Mouse (Mus musculus): ENCODE data around the gene Cspg5. TPM values are rescaled to one million over a fixed set of nuclear protein-coding genes. Genes with fewer than 3 reads are reported as not detected.

The Cspg5 gene
- polyA plus RNA-seq, 1 experiment from 2014 or later, result 5.4 TPM

DNA sequence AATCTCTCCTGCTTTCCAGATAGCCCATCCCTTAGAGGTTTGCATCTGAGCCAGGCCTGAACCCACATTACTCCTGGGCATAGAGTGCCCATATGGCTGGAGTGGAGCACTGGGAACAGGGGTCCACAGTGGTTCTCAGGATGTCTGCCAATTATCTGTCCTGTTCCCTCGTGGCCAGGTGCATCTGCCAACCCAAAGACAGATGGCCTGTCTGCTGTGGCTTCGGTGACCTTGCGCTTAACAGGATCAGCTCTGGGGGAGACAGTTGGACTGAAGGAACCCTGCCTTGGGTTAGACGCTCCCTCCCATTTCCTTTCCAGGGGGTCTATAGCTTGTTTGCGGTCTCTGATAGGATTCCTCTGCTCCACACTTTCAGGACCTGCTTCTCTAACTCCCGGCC lies 15.1 kb downstream of the Cspg5 start:
- H3K4me2 ChIP-seq (replicated peaks), result no peak overlapping the region
- H3K27me3 ChIP-seq, result no peaks in the 10 kb centered on the region
- no peak overlapping the region for H3K27ac ChIP-seq
- H3K4me3 ChIP-seq, result no peak overlapping the region
- no peaks in the 10 kb centered on the region for H3K9me3 ChIP-seq
- H3K36me3 ChIP-seq, result no peaks in the 10 kb centered on the region
- ATAC-seq (ENCODE audit: insufficient number of reproducible peaks, insufficient read depth, low FRiP score, low TSS enrichment), result no peak
- no peak overlapping the region for H3K9ac ChIP-seq
- WGBS, result 79% methylated on average over 6 of the region's 6 CpGs
- H3K4me1 ChIP-seq, result no peaks in the 10 kb centered on the region

DNA sequence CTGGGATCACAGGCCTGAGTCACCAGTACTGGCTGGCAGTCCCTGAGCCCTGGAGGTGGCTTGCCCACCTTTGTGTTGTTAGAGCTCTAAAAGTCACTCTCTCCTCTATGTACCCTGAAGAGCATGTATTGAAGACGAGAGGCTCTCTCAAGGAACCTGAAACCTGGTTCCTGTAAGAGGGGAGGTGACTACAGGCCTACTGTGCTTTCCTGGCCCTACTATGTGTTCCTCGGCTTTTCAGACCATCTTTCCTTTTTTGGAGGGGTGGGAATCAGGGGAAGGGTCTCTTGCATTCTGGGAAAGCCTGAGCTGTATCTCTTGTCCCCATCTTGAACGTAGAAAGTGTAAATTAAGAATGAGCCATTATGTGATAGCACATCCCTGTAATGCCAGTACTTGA lies 15.5 kb downstream of the Cspg5 start:
- H3K4me3 ChIP-seq, result no peak overlapping the region
- no peak for ATAC-seq (ENCODE audit: insufficient number of reproducible peaks, insufficient read depth, low FRiP score, low TSS enrichment)
- H3K27me3 ChIP-seq, result no peaks in the 10 kb centered on the region
- WGBS, result 84% methylated on average over 3 of the region's 3 CpGs
- no peaks in the 10 kb centered on the region for H3K4me1 ChIP-seq
- H3K9ac ChIP-seq, result no peak overlapping the region
- H3K4me2 ChIP-seq (replicated peaks), result no peak overlapping the region
- no peaks in the 10 kb centered on the region for H3K36me3 ChIP-seq
- no peak overlapping the region for H3K27ac ChIP-seq
- H3K9me3 ChIP-seq, result no peaks in the 10 kb centered on the region

DNA sequence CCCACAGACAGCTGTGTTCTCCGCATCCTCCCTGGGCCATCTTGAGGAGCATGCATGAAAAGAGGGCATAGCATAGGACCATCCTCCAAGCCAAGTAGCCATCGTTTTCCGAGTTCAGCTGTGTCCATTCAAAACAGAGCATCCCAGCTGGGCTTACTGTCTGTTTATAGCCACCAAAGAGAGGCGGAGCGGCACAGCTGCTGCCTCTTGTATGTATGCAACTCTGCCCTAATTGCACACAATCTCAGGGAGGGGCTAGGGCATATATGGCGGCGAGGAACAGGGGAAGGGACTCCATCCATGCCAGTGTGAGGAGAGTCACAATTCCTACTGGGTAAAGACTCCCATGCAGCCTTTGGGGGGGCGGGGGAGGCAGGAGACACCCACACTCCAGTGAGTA lies 19.6 kb downstream of the Cspg5 start:
- Histone ChIP-seq H3K4me3 (no peak overlapping the region), H3K4me2 (replicated peaks) (no peak overlapping the region), H3K4me1 (no peaks in the 10 kb centered on the region), H3K9ac (no peak overlapping the region), H3K27me3 (no peaks in the 10 kb centered on the region), H3K27ac (no peak overlapping the region), H3K36me3 (no peaks in the 10 kb centered on the region), H3K9me3 (no peaks in the 10 kb centered on the region)
- ATAC-seq (ENCODE audit: insufficient number of reproducible peaks, insufficient read depth, low FRiP score, low TSS enrichment), result no peak
- 85% methylated on average over 8 of the region's 8 CpGs for WGBS

DNA sequence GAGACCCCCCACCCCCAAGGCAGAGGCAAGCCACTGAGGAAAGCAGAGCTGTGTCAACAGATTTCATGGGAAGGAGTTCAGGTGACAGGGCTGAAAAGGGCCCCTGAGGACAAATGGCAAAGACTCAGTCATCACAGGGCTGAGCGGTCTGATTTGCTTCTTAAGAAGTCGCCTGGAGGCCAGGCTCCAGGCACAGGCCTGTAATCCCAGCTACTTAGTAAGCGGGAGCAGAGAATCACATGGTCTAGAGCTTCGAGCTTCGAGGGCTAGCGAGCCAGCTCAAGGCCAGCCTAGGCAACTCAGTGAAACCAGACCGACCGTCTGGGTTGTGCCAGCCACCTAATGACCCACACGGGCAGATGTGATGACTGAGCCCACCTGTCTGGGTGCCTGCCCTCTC lies 21.4 kb downstream of the Cspg5 start:
- no peak for ATAC-seq (ENCODE audit: insufficient number of reproducible peaks, insufficient read depth, low FRiP score, low TSS enrichment)
- 78% methylated on average over 9 of the region's 9 CpGs for WGBS
- H3K4me2 ChIP-seq (replicated peaks), result no peak overlapping the region
- no peak overlapping the region for H3K27ac ChIP-seq
- no peak overlapping the region for H3K4me3 ChIP-seq
- H3K9me3 ChIP-seq, result no peaks in the 10 kb centered on the region
- H3K36me3 ChIP-seq, result no peaks in the 10 kb centered on the region
- no peaks in the 10 kb centered on the region for H3K27me3 ChIP-seq
- H3K4me1 ChIP-seq, result no peaks in the 10 kb centered on the region
- H3K9ac ChIP-seq, result no peak overlapping the region

- H3K4me3 ChIP-seq, result no peak overlapping the region
- no peak for ATAC-seq (ENCODE audit: insufficient number of reproducible peaks, insufficient read depth, low FRiP score, low TSS enrichment)
- H3K4me1 ChIP-seq, result no peaks in the 10 kb centered on the region
- no peaks in the 10 kb centered on the region for H3K9me3 ChIP-seq
- no peak overlapping the region for H3K27ac ChIP-seq
- no peaks in the 10 kb centered on the region for H3K36me3 ChIP-seq
- H3K9ac ChIP-seq, result no peak overlapping the region
- no peaks in the 10 kb centered on the region for H3K27me3 ChIP-seq
- WGBS, result 88% methylated on average over 10 of the region's 10 CpGs
- no peak overlapping the region for H3K4me2 ChIP-seq (replicated peaks)
Measured at GRCm38 (mm10) chr9:110268416-110268815, 24.8 kb downstream of the Cspg5 start.

DNA sequence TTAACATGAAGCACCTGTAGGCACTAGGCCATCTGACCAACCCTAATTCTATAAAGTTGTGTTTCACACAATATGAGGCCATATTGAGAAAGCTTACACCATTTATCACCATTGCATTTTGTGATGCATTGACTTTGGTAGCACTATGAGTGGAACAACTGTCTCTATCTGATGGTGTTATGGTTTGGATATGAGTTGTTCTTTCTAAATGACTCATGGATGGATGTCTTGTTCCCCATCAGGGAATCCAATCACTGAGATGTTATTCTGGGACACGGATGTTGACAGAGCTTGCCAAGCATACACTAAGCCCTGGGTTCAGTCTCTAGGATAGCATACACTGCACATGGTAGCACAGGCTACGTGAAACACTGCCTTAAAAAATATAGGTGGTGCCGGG lies 28.7 kb downstream of the Cspg5 start:
- no peaks in the 10 kb centered on the region for H3K9me3 ChIP-seq
- H3K4me2 ChIP-seq (replicated peaks), result no peak overlapping the region
- 92% methylated on average over 3 of the region's 3 CpGs for WGBS
- no peak for ATAC-seq (ENCODE audit: insufficient number of reproducible peaks, insufficient read depth, low FRiP score, low TSS enrichment)
- no peak overlapping the region for H3K4me3 ChIP-seq
- H3K27ac ChIP-seq, result no peak overlapping the region
- no peaks in the 10 kb centered on the region for H3K36me3 ChIP-seq
- no peaks in the 10 kb centered on the region for H3K4me1 ChIP-seq
- H3K9ac ChIP-seq, result no peak overlapping the region
- no peaks in the 10 kb centered on the region for H3K27me3 ChIP-seq

DNA sequence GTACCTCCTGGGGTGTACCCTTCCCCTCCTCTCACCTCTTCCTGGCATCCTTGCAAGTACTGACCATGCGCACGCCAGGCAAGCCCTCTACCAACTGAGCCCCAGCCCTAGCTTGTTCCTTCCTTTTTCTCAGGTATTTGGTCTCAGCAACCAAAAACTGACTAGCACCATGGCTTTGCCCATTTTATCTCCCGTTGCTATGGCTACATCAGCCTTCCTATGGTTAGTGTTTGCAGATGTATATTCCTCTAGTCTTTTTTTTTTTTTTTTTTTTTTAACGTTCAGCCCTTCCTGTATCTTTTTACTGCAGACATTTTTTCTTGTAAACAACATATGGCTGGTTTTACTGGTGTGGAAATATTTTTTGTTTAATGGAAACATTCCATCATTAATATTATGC lies 29.9 kb downstream of the Cspg5 start:
- no peak overlapping the region for H3K4me2 ChIP-seq (replicated peaks)
- H3K27me3 ChIP-seq, result no peaks in the 10 kb centered on the region
- H3K27ac ChIP-seq, result no peak overlapping the region
- no peak overlapping the region for H3K4me3 ChIP-seq
- 74% methylated on average over 4 of the region's 4 CpGs for WGBS
- H3K9ac ChIP-seq, result no peak overlapping the region
- no peaks in the 10 kb centered on the region for H3K9me3 ChIP-seq
- no peaks in the 10 kb centered on the region for H3K4me1 ChIP-seq
- no peaks in the 10 kb centered on the region for H3K36me3 ChIP-seq
- ATAC-seq (ENCODE audit: insufficient number of reproducible peaks, insufficient read depth, low FRiP score, low TSS enrichment), result no peak

DNA sequence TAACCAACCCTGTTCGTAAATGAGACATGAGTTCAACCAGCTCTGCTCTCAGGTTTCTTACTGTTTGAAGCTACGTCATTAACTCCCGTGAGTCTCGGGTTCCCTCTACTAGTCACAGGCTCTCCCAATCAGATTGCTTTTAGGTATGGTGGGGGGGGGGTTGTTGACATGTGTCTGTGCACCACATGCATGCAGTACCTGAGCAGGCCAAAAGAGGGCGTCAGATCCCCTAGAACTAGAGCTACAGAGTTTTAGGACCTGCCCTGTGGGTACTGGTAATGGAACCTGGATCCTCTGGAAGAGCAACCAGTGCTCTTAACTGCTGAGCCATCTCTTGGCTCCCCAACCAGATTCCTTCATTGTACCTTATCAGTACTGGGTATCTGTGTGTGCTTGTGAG lies 32.3 kb downstream of the Cspg5 start:
- no peak overlapping the region for H3K4me3 ChIP-seq
- no peak overlapping the region for H3K4me2 ChIP-seq (replicated peaks)
- 48% methylated on average over 5 of the region's 5 CpGs for WGBS
- H3K27ac ChIP-seq, result no peak overlapping the region
- H3K9ac ChIP-seq, result no peak overlapping the region
- H3K27me3 ChIP-seq, result no peaks in the 10 kb centered on the region
- H3K36me3 ChIP-seq, result no peaks in the 10 kb centered on the region
- no peaks in the 10 kb centered on the region for H3K4me1 ChIP-seq
- H3K9me3 ChIP-seq, result no peaks in the 10 kb centered on the region
- no peak for ATAC-seq (ENCODE audit: insufficient number of reproducible peaks, insufficient read depth, low FRiP score, low TSS enrichment)

DNA sequence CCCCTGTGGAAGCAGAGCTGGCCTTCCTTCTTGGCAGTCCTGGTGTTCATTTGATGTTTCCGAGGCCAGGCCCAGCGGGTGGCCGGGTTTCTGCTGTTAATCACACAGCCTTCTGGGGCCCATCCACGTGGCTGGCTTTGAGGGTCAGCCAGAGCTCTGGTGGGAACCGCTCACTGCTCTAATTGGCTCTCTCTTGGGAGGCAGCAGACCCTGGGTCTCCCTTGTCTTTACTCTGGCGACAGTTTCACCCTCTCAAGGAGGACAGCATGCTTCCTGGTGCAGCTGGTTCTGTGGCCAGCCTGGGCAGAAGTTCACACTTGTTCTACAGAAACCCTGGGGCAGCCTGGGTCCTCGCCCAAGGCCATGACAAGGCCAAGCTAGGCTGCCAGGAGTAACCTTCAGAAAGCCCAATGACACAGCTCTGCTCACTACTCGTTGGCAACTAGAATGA lies 33.9 kb downstream of the Cspg5 start:
- ATAC-seq (ENCODE audit: insufficient number of reproducible peaks, insufficient read depth, low FRiP score, low TSS enrichment), result no peak
- 61% methylated on average over 8 of the region's 8 CpGs for WGBS
- Histone ChIP-seq H3K4me2 (replicated peaks) (no peak overlapping the region), H3K4me1 (no peaks in the 10 kb centered on the region), H3K27ac (no peak overlapping the region), H3K9me3 (no peaks in the 10 kb centered on the region), H3K27me3 (no peaks in the 10 kb centered on the region), H3K36me3 (no peaks in the 10 kb centered on the region), H3K4me3 (no peak overlapping the region), H3K9ac (no peak overlapping the region)

DNA sequence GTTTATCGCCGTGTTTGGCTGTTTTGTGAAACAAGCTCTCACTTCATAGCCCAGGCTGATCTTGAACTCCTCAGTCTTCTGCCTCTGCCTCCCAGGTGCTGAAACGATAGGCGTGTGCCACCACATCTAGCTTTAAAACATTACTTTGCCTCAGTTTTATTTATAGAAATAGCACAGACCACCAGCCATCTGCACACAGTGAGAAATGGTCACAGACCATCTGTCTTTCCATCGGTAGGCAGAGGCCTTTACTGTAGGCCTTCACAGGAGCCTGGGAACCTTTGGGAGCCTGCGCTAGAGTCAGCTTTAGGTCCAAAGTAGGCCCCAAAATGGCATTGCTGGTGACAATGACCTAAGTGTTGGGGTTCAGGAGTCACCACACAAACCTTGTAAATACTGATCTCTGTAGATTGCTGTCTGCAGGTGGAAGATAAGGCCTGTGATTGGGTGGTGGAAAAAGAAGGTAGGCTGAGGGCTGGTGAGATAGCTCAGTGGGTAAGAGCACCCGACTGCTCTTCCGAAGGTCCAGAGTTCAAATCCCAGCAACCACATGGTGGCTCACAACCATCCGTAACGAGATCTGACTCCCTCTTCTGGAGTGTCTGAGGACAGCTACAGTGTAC lies 40.6 kb downstream of the Cspg5 start:
- no peaks in the 10 kb centered on the region for H3K36me3 ChIP-seq
- no peak for ATAC-seq (ENCODE audit: insufficient number of reproducible peaks, insufficient read depth, low FRiP score, low TSS enrichment)
- no peak overlapping the region for H3K4me3 ChIP-seq
- H3K4me1 ChIP-seq, result no peaks in the 10 kb centered on the region
- no peak overlapping the region for H3K27ac ChIP-seq
- H3K27me3 ChIP-seq, result no peaks in the 10 kb centered on the region
- no peak overlapping the region for H3K4me2 ChIP-seq (replicated peaks)
- no peak overlapping the region for H3K9ac ChIP-seq
- H3K9me3 ChIP-seq, result no peaks in the 10 kb centered on the region
- WGBS, result 90% methylated on average over 10 of the region's 10 CpGs

GRCm38 (mm10) chr9:110287321-110287924 lies 43.8 kb downstream of the Cspg5 start:
- H3K27ac ChIP-seq, result no peak overlapping the region
- no peak overlapping the region for H3K4me2 ChIP-seq (replicated peaks)
- H3K4me1 ChIP-seq, result no peaks in the 10 kb centered on the region
- no peaks in the 10 kb centered on the region for H3K36me3 ChIP-seq
- H3K9ac ChIP-seq, result no peak overlapping the region
- no peak overlapping the region for H3K4me3 ChIP-seq
- 65% methylated on average over 7 of the region's 7 CpGs for WGBS
- H3K9me3 ChIP-seq, result no peaks in the 10 kb centered on the region
- H3K27me3 ChIP-seq, result no peaks in the 10 kb centered on the region
- ATAC-seq (ENCODE audit: insufficient number of reproducible peaks, insufficient read depth, low FRiP score, low TSS enrichment), result no peak

GRCm38 (mm10) chr9:110293254-110293718 lies 49.7 kb downstream of the Cspg5 start:
- no peaks in the 10 kb centered on the region for H3K9me3 ChIP-seq
- H3K4me3 ChIP-seq, result no peak overlapping the region
- no peaks in the 10 kb centered on the region for H3K27me3 ChIP-seq
- H3K4me1 ChIP-seq, result no peaks in the 10 kb centered on the region
- no peak overlapping the region for H3K9ac ChIP-seq
- H3K27ac ChIP-seq, result no peak overlapping the region
- WGBS, result 50% methylated on average over 12 of the region's 12 CpGs
- no peak for ATAC-seq (ENCODE audit: insufficient number of reproducible peaks, insufficient read depth, low FRiP score, low TSS enrichment)
- H3K36me3 ChIP-seq, result no peaks in the 10 kb centered on the region
- no peak overlapping the region for H3K4me2 ChIP-seq (replicated peaks)

Data from embryonic facial prominence, embryonic 12.5 days (tissue).